In the genomic region with DNA sequence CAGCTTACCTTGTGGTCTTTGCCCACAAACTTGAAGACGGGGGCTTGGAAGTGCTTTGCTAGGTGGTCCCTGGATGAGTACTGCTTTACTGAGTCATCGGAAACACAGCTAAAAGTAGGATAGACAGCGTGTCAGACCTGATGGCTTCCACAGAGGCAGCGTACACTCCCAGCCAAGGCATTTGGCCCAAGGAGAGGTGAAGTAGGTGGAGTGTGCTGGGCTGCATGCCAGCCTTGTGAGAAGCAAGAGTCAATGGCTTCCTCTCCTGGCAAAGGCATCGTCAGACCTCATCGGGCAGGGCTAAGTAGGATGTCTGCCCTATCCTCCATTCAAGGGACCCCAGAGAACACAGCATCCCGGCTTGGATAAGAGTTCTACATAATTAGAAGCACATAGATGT, we compare ENCODE assay signal across 10 mouse cellular contexts. TPM values are rescaled to one million over a fixed set of nuclear protein-coding genes. Genes with fewer than 3 reads are reported as not detected.
DNase-seq lines count a peak whose midpoint lies in the region; ATAC-seq and TF ChIP-seq lines count a peak whose summit lies in the region.
"Had no signal": no experiment of that assay in that cellular context is flagged by ENCODE, and none has a peak within 500 bp of the region (broad histone marks: within the 10 kb centered on the region; RNA-seq: fewer than 3 reads in every experiment).

No protein-coding gene starts in this region.

- H3K36me3 ChIP-seq in stomach, postnatal 0 days (ENCODE audit: control insufficient read depth, insufficient read depth, low read length) = no peaks in the 10 kb centered on the region
- no peaks in the 10 kb centered on the region for H3K36me3 ChIP-seq in intestine, embryonic 16.5 days (ENCODE audit: control insufficient read depth, insufficient read depth, low read length)
- H3K36me3 ChIP-seq: embryonic facial prominence, embryonic 12.5 days had no signal

- no peaks in the 10 kb centered on the region for H3K27me3 ChIP-seq in stomach, postnatal 0 days (ENCODE audit: control insufficient read depth, insufficient read depth, low read length)
- no peaks in the 10 kb centered on the region for H3K27me3 ChIP-seq in intestine, embryonic 16.5 days (replicated peaks; ENCODE audit: control insufficient read depth, insufficient read depth, low read length)
- H3K27me3 ChIP-seq: embryonic facial prominence, embryonic 12.5 days; liver, embryonic 13.5 days had no signal

- H3K9me3 ChIP-seq in stomach, postnatal 0 days (ENCODE audit: control insufficient read depth, low read length) = no peaks in the 10 kb centered on the region
- H3K9me3 ChIP-seq in intestine, embryonic 16.5 days (ENCODE audit: control insufficient read depth, low read length) = no peaks in the 10 kb centered on the region
- H3K9me3 ChIP-seq: embryonic facial prominence, embryonic 12.5 days; liver, embryonic 13.5 days had no signal

- TF ChIP-seq CTCF in stomach, postnatal 0 days (IDR thresholded peaks at IDR 0.05; ENCODE audit: low read depth) = no peak

- H3K9ac ChIP-seq in stomach, postnatal 0 days (ENCODE audit: low read length) = no peak overlapping the region
- H3K9ac ChIP-seq in intestine, embryonic 16.5 days (ENCODE audit: low read depth, low read length) = no peak overlapping the region
- H3K9ac ChIP-seq: embryonic facial prominence, embryonic 12.5 days; liver, embryonic 13.5 days had no signal

- no peak overlapping the region for H3K27ac ChIP-seq in stomach, postnatal 0 days (replicated peaks)
- H3K27ac ChIP-seq in intestine, embryonic 16.5 days (ENCODE audit: low read length) = no peak overlapping the region
- H3K27ac ChIP-seq: embryonic facial prominence, embryonic 12.5 days; liver, embryonic 13.5 days had no signal

- H3K4me3 ChIP-seq in stomach, postnatal 0 days (ENCODE audit: low read depth, low read length) = no peak overlapping the region
- H3K4me3 ChIP-seq in intestine, embryonic 16.5 days (ENCODE audit: low read length) = no peak overlapping the region
- H3K4me3 ChIP-seq: embryonic facial prominence, embryonic 12.5 days; liver, embryonic 13.5 days had no signal

- 63% methylated on average over 7 of the region's 7 CpGs for WGBS in stomach, postnatal 0 days
- WGBS in intestine, embryonic 16.5 days = 75% methylated on average over 7 of the region's 7 CpGs

- no peak for ATAC-seq in stomach, postnatal 0 days (ENCODE audit: low FRiP score, low TSS enrichment)
- no peak for ATAC-seq in intestine, embryonic 16.5 days
- ATAC-seq in megakaryocyte-erythroid progenitor cell, adult 5-6 weeks (replicated peaks; ENCODE audit: low FRiP score, low TSS enrichment, poor library complexity, severe bottlenecking) = no peak

- H3K4me2 ChIP-seq in stomach, postnatal 0 days (replicated peaks; ENCODE audit: low read depth) = no peak overlapping the region
- no peak overlapping the region for H3K4me2 ChIP-seq in intestine, embryonic 16.5 days (ENCODE audit: low read depth, low read length)
- H3K4me2 ChIP-seq: embryonic facial prominence, embryonic 12.5 days; liver, embryonic 13.5 days had no signal

- no peaks in the 10 kb centered on the region for H3K4me1 ChIP-seq in stomach, postnatal 0 days (replicated peaks; ENCODE audit: control insufficient read depth, insufficient read depth)
- H3K4me1 ChIP-seq in intestine, embryonic 16.5 days (ENCODE audit: control insufficient read depth, insufficient read depth, low read length) = peaks cover 6% of the 10 kb centered on the region
- H3K4me1 ChIP-seq: embryonic facial prominence, embryonic 12.5 days; liver, embryonic 13.5 days had no signal

- peak; percentile 60 for DNase-seq in urinary bladder, postnatal 14 days (ENCODE audit: low spot score)
- DNase-seq in urinary bladder, postnatal 4 days (ENCODE audit: low spot score in 2 of 2) = no peak
- peak; percentile 36 for DNase-seq in fat pad, adult 2 months (ENCODE audit: extremely low read depth, low read depth, low spot score)
- DNase-seq in kidney, adult 9 months = peak; percentile 58
- peak; percentile 29 for DNase-seq in stomach, postnatal 0 days (ENCODE audit: low spot score)
- no peak for DNase-seq in right cerebral cortex, postnatal 10 days (ENCODE audit: low spot score in 2 of 2)
- DNase-seq: liver, embryonic 13.5 days had no signal

- no peak for TF ChIP-seq EP300 in stomach, postnatal 0 days (optimal IDR thresholded peaks at IDR 0.05)

RNA-seq across cellular contexts. Expression of a gene that starts 16.2 kb away (rescaled TPM):
- 0.28 and 0.29 TPM in 2 replicates for polyA plus RNA-seq in stomach, postnatal 0 days (2015; fragmentation: Nextera tagmentation; extraction: Ambion mirVana)
- polyA plus RNA-seq in intestine, embryonic 16.5 days (2015; fragmentation: Nextera tagmentation; extraction: Ambion mirVana) = 2.1 and 2.3 TPM in 2 replicates
- not detected in 2 replicates for total RNA-seq in megakaryocyte-erythroid progenitor cell, adult 5-6 weeks (2014; fragmentation: Nextera tagmentation)
- total RNA-seq in megakaryocyte-erythroid progenitor cell, adult 5-6 weeks (2017) = not detected in 2 replicates

RNA-seq across cellular contexts. Expression of a gene that starts 21.9 kb away (rescaled TPM):
- 34.6 and 38.5 TPM in 2 replicates for polyA plus RNA-seq in stomach, postnatal 0 days (2015; fragmentation: Nextera tagmentation; extraction: Ambion mirVana)
- polyA plus RNA-seq in intestine, embryonic 16.5 days (2015; fragmentation: Nextera tagmentation; extraction: Ambion mirVana) = 62.2 and 69.1 TPM in 2 replicates
- total RNA-seq in megakaryocyte-erythroid progenitor cell, adult 5-6 weeks (2014; fragmentation: Nextera tagmentation) = not detected in 2 replicates
- total RNA-seq in megakaryocyte-erythroid progenitor cell, adult 5-6 weeks (2017) = not detected in 2 replicates
- polyA plus RNA-seq: embryonic facial prominence, embryonic 12.5 days had no signal

RNA-seq across cellular contexts. Expression of a gene that starts 29.9 kb away (rescaled TPM):
- 1.4 and 3.6 TPM in 2 replicates for polyA plus RNA-seq in stomach, postnatal 0 days (2015; fragmentation: Nextera tagmentation; extraction: Ambion mirVana)
- polyA plus RNA-seq in intestine, embryonic 16.5 days (2015; fragmentation: Nextera tagmentation; extraction: Ambion mirVana) = not detected in 2 replicates
- total RNA-seq in megakaryocyte-erythroid progenitor cell, adult 5-6 weeks (2014; fragmentation: Nextera tagmentation) = 20.6 and 40.3 TPM in 2 replicates
- total RNA-seq in megakaryocyte-erythroid progenitor cell, adult 5-6 weeks (2017) = 82.6 and 90.1 TPM in 2 replicates

Comparison
In these comparisons a context has a peak if more than half of its experiments do, and no peak if none do; other contexts are left out.
1. DNase-seq: peak in urinary bladder, postnatal 14 days (single experiment), fat pad, adult 2 months (single experiment), kidney, adult 9 months (single experiment) and stomach, postnatal 0 days (single experiment); none in urinary bladder, postnatal 4 days (0 of 2) and right cerebral cortex, postnatal 10 days (0 of 2).